Mouse (Mus musculus) gastrocnemius, postnatal 36 days (tissue): Measurements from ENCODE around the gene Ror1. TPM values are rescaled to one million over a fixed set of nuclear protein-coding genes. Genes with fewer than 3 reads are reported as not detected.

Experiments used
- DNase-seq, 2 experiments: peaks; one replicate each; pipeline ENCODE4 v3.0.0; 2022
- intact Hi-C: fragments of 180-260 bp; cut with DNase I; formaldehyde crosslinking; loops from one replicate; pipeline ENCODE4 v1.15.1; 2025
- total RNA-seq, 2 experiments: library from RNA; stranded (reverse); gene quantifications; 2 replicates each; pipeline ENCODE4 v1.2.3; 2021

Gene Ror1
- total RNA-seq, 2 experiments from 2014 or later = 1.2 to 1.7 TPM

GRCm38 (mm10) chr4:100150797-100151196 is 55.2 kb downstream of the Ror1 start:
- no peak for DNase-seq
- intact Hi-C loops = no loop called here

GRCm38 (mm10) chr4:100154560-100155130 is 59.1 kb downstream of the Ror1 start:
- intact Hi-C loops = no loop called here
- DNase-seq = no peak

GRCm38 (mm10) chr4:100155731-100156130 is 60.1 kb downstream of the Ror1 start:
- intact Hi-C loops = no loop called here
- no peak for DNase-seq

- intact Hi-C loops = no loop called here
- DNase-seq = no peak
Measured at GRCm38 (mm10) chr4:100158401-100158800, 62.8 kb downstream of the Ror1 start.

GRCm38 (mm10) chr4:100160156-100160555 is 64.6 kb downstream of the Ror1 start:
- no peak for DNase-seq
- intact Hi-C loops = no loop called here

- intact Hi-C loops = no loop called here
Measured at GRCm38 (mm10) chr4:100165790-100166189, 70.2 kb downstream of the Ror1 start.

GRCm38 (mm10) chr4:100166871-100167270 is 71.3 kb downstream of the Ror1 start:
- intact Hi-C loops = no loop called here
- DNase-seq = no peak

More at GRCm38 (mm10) chr4:100165790-100166189, 70.2 kb downstream of the Ror1 start:
- DNase-seq = no peak

- DNase-seq = no peak
- intact Hi-C loops = no loop called here
Measured at GRCm38 (mm10) chr4:100169683-100170082, 74.1 kb downstream of the Ror1 start.

GRCm38 (mm10) chr4:100170161-100170650 is 74.6 kb downstream of the Ror1 start:
- no peak for DNase-seq
- intact Hi-C loops = no loop called here

- intact Hi-C loops = no loop called here
- no peak for DNase-seq
Measured at GRCm38 (mm10) chr4:100170743-100171142, 75.2 kb downstream of the Ror1 start.

- intact Hi-C loops = no loop called here
- no peak for DNase-seq
Measured at GRCm38 (mm10) chr4:100171483-100171898, 75.9 kb downstream of the Ror1 start.

- DNase-seq = no peak
- intact Hi-C loops = no loop called here
Measured at GRCm38 (mm10) chr4:100175594-100175993, 80.0 kb downstream of the Ror1 start.

- intact Hi-C loops = no loop called here
- no peak for DNase-seq
Measured at GRCm38 (mm10) chr4:100178316-100178715, 82.7 kb downstream of the Ror1 start.

GRCm38 (mm10) chr4:100181676-100182075 is 86.1 kb downstream of the Ror1 start:
- intact Hi-C loops = no loop called here
- peak; percentile 54 to 72 for DNase-seq

- DNase-seq = no peak
- intact Hi-C loops = no loop called here
Measured at GRCm38 (mm10) chr4:100186781-100187180, 91.2 kb downstream of the Ror1 start.

- DNase-seq = no peak
- intact Hi-C loops = no loop called here
Measured at GRCm38 (mm10) chr4:100187563-100188200, 92.1 kb downstream of the Ror1 start.

GRCm38 (mm10) chr4:100188201-100188699 is 92.7 kb downstream of the Ror1 start:
- intact Hi-C loops = no loop called here
- peak in 1 of 2 experiments; percentile 13 for DNase-seq

- DNase-seq = no peak
- intact Hi-C loops = no loop called here
Measured at GRCm38 (mm10) chr4:100191483-100191882, 95.9 kb downstream of the Ror1 start.

- no peak for DNase-seq
- intact Hi-C loops = no loop called here
Measured at GRCm38 (mm10) chr4:100194136-100194535, 98.5 kb downstream of the Ror1 start.

- intact Hi-C loops = no loop called here
- no peak for DNase-seq
Measured at GRCm38 (mm10) chr4:100196255-100196793, 100.7 kb downstream of the Ror1 start.

GRCm38 (mm10) chr4:100198275-100198674 is 102.7 kb downstream of the Ror1 start:
- intact Hi-C loops = no loop called here
- no peak for DNase-seq

GRCm38 (mm10) chr4:100201322-100201721 is 105.7 kb downstream of the Ror1 start:
- no peak for DNase-seq
- intact Hi-C loops = no loop called here
